Mouse (Mus musculus) midbrain, embryonic 11.5 days (tissue): ENCODE data around the gene Gm44973. TPM values are rescaled to one million over a fixed set of nuclear protein-coding genes. Genes with fewer than 3 reads are reported as not detected.

Source experiments
- ATAC-seq: fragments of 200-750 bp; cut with Nextera tagmentation; 2 replicates; pipeline ENCODE4 v1.8.0; 2017; ENCODE audit warnings: moderate TSS enrichment, moderate library complexity; ENCODE audit not compliant: low FRiP score
- DNase-seq: peaks from one replicate; pipeline ENCODE4 v3.0.0; 2015; ENCODE audit warnings: low spot score; ENCODE audit errors: missing footprints
- H3K27ac ChIP-seq: fragments of 300-500 bp; sonication (generic); 2 replicates; pipeline ENCODE4 v1.5.1; 2014; ENCODE audit warnings: low read depth, low read length
- H3K27me3 ChIP-seq: fragments of 300-500 bp; sonication (generic); 2 replicates; pipeline ENCODE4 v1.6.1; 2014; ENCODE audit warnings: mild to moderate bottlenecking, low read length, moderate library complexity, mixed read lengths; ENCODE audit not compliant: control insufficient read depth, insufficient read depth
- H3K36me3 ChIP-seq: fragments of 300-500 bp; sonication (generic); 2 replicates; pipeline ENCODE4 v1.6.1; 2014; ENCODE audit warnings: mild to moderate bottlenecking, low read length, moderate library complexity, mixed read lengths; ENCODE audit not compliant: control insufficient read depth, insufficient read depth
- H3K4me1 ChIP-seq: fragments of 300-500 bp; sonication (generic); 2 replicates; pipeline ENCODE4 v1.6.1; 2014; ENCODE audit warnings: low read length; ENCODE audit not compliant: control insufficient read depth, insufficient read depth
- H3K4me2 ChIP-seq: fragments of 300-500 bp; sonication (generic); 2 replicates; pipeline ENCODE4 v1.6.1; 2014; ENCODE audit warnings: mild to moderate bottlenecking, moderate library complexity
- H3K4me3 ChIP-seq: fragments of 300-500 bp; sonication (generic); 2 replicates; pipeline ENCODE4 v1.5.1; 2014; ENCODE audit warnings: low read depth, low read length
- H3K9ac ChIP-seq: fragments of 300-500 bp; sonication (generic); 2 replicates; pipeline ENCODE4 v1.6.1; 2014; ENCODE audit warnings: low read length
- H3K9me3 ChIP-seq: fragments of 300-500 bp; sonication (generic); 2 replicates; pipeline ENCODE4 v1.6.1; 2016; ENCODE audit warnings: low read length; ENCODE audit not compliant: control insufficient read depth
- WGBS: fragments of 180-500 bp; shearing (Covaris S2); extraction: QIAGEN DNeasy Blood & Tissue Kit; methylation state at CpG from one replicate; pipeline ENCODE4 v1.1.7; 2014; 5-methylcytosine and 5-hydroxymethylcytosine counted together
- polyA plus RNA-seq: library from polyadenylated mRNA; unstranded; fragments of >200 nt; fragmentation: Nextera tagmentation; extraction: Ambion mirVana; gene quantifications from 2 replicates; pipeline ENCODE4 v1.2.1, GENCODE M21; 2014

The Gm44973 gene
- polyA plus RNA-seq, 1 experiment from 2014 or later = 0.34 TPM

GRCm38 (mm10) chr7:5037467-5037866 lies 22.2 kb downstream of the Gm44973 start:
- Histone ChIP-seq H3K4me2 (peak overlapping the region; percentile 38), H3K27ac (peak overlapping the region; percentile 92; the same call in 1 of the 2 replicates), H3K27me3 (no peaks in the 10 kb centered on the region), H3K4me1 (peaks cover 8% of the 10 kb centered on the region), H3K9ac (peak overlapping the region; percentile 72; the same call in 1 of the 2 replicates), H3K9me3 (no peaks in the 10 kb centered on the region), H3K4me3 (peak overlapping the region; percentile 56; the same call in 1 of the 2 replicates), H3K36me3 (peaks cover 28% of the 10 kb centered on the region)
- no peak for ATAC-seq
- peak; percentile 76 for DNase-seq
- WGBS = 90% methylated on average over 8 of the region's 8 CpGs

GRCm38 (mm10) chr7:5038109-5038732 lies 22.9 kb downstream of the Gm44973 start, which contains the start of gene Zfp784:
Zfp784 (minus strand) TSS chr7:5038446.
- WGBS = under 1% methylated on average over 48 of the region's 48 CpGs

GRCm38 (mm10) chr7:5038940-5039339 lies 23.6 kb downstream of the Gm44973 start:
- H3K36me3 ChIP-seq = peaks cover 15% of the 10 kb centered on the region
- H3K4me2 ChIP-seq = peak overlapping the region; percentile 39
- WGBS = 48% methylated on average over 5 of the region's 5 CpGs
- DNase-seq (no peak), ATAC-seq (no peak)
- H3K9me3 ChIP-seq = no peaks in the 10 kb centered on the region
- no peak overlapping the region for H3K27ac ChIP-seq
- H3K4me1 ChIP-seq = peaks cover 8% of the 10 kb centered on the region
- no peaks in the 10 kb centered on the region for H3K27me3 ChIP-seq
- H3K9ac ChIP-seq = peak overlapping the region; percentile 72; the same call in 1 of the 2 replicates
- peak overlapping the region; percentile 56 for H3K4me3 ChIP-seq

More at GRCm38 (mm10) chr7:5038109-5038732, 22.9 kb downstream of the Gm44973 start, which contains the start of gene Zfp784:
- Histone ChIP-seq H3K4me2 (peak within 1 kb of the TSS; percentile 39), H3K27ac (peak within 1 kb of the TSS; percentile 92), H3K27me3 (no peaks in the 10 kb centered on the region), H3K9ac (peak within 1 kb of the TSS; percentile 72), H3K4me3 (peak within 1 kb of the TSS; percentile 56), H3K4me1 (peaks cover 8% of the 10 kb centered on the region), H3K9me3 (no peaks in the 10 kb centered on the region), H3K36me3 (peaks cover 21% of the 10 kb centered on the region)
- ATAC-seq (peak; percentile 97), DNase-seq (peak; percentile 98)

DNA sequence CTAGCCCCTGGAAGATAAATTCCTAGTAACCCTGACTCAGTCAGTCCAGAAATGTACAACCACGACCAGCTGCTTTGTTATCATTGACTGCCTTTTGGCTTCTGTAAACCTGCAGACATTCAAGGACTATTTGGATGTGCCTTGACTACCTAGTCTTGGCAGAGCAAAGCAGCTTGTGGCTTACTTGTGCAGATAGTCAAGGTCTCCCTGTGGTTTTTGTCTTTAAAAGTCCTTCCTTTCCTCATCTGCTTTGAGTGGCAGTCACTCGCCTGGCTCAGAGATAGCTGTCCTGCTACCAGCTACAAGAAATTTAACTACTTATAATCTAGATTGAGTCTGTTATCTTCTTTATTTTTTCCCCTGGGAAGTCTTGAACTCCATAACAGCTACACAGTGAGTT lies 29.7 kb downstream of the Gm44973 start:
- Histone ChIP-seq H3K4me1 (no peaks in the 10 kb centered on the region), H3K4me2 (no peak overlapping the region), H3K4me3 (no peak overlapping the region), H3K27ac (no peak overlapping the region), H3K9me3 (no peaks in the 10 kb centered on the region), H3K27me3 (no peaks in the 10 kb centered on the region), H3K9ac (no peak overlapping the region), H3K36me3 (0 out of 2 replicates have a peak, but pooled peaks cover 3% of the 10 kb centered on the region)
- ATAC-seq (no peak), DNase-seq (no peak)
- WGBS = 80% methylated on average over 2 of the region's 2 CpGs

GRCm38 (mm10) chr7:5046112-5046511 lies 30.8 kb downstream of the Gm44973 start:
- Histone ChIP-seq H3K4me2 (no peak overlapping the region), H3K36me3 (0 out of 2 replicates have a peak, but pooled peaks cover 3% of the 10 kb centered on the region), H3K9me3 (no peaks in the 10 kb centered on the region), H3K4me3 (no peak overlapping the region), H3K27ac (no peak overlapping the region), H3K4me1 (peaks cover 3% of the 10 kb centered on the region), H3K27me3 (no peaks in the 10 kb centered on the region), H3K9ac (no peak overlapping the region)
- WGBS = 69% methylated on average over 2 of the region's 2 CpGs
- DNase-seq (no peak), ATAC-seq (no peak)

DNA sequence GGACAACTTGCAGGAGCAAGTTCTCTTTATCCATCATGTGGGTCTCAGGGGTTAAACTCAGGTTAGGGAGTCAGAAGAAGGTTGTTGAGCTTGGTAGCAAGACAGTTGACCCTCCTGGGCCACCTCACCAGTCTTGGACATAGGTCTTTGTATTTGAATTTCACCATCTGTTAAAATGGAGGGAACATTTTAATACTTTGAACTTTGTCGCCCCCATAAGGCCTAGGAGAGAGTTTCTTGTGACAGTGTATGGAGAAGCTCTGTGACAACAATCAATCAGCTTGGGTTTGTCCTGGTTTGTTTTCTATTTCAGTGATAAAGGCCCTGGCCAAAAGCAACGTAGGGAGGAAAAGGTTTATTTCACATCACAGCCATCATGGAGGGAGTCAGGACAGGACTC lies 32.0 kb downstream of the Gm44973 start:
- Histone ChIP-seq H3K4me2 (no peak overlapping the region), H3K4me1 (peaks cover 9% of the 10 kb centered on the region), H3K4me3 (no peak overlapping the region), H3K27me3 (no peaks in the 10 kb centered on the region), H3K36me3 (no peaks in the 10 kb centered on the region), H3K27ac (no peak overlapping the region), H3K9ac (no peak overlapping the region), H3K9me3 (no peaks in the 10 kb centered on the region)
- WGBS = 38% methylated on average over 2 of the region's 2 CpGs
- no peak for DNase-seq
- ATAC-seq = no peak

DNA sequence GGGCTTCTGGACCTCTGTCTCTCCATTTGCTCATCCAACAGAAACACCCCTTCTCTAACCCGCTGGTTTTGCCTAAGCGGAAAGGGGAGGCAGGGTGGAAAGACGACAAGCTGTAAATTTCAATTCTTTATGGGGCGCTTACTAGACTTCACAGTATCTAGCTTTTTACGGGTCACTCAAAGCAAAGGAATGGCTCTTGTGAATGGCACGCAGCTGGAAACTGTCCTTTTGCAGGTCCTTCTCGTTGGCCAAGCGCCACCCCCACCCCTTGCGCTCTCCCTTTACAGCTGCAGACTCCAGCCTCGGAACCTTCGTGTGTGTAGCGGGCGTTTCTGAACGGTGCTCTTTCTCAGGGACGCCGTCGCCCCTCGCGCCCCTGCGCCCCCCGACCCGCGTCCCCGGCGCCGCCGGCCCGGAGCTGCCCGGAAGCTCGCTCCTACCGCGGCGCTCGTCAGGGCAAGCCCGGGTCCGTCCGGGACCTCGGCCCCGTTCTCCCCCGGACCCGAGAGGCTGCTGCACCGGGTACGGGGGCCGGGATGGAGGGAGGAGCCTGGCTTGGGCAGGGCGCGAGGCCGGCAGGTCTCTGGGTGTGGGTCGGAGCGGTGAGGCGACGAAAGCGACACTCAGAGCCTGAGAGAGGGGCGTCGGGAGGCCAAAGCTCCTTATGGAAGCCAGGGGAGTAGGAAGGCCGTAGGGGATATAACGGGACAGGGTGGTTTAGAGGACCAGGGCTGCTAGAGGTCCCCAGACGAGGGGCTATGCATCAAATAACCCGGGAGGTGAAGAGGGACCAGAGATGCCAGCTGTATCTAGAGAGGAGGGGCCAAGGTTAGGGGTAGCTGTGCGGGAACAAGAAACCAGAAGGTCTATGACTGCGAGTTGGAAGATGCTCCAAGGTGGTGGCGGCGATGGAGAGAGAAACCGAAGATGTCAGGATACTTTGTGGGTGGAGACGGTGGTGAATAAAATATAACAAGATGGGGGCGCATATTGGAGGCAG lies 36.2 kb downstream of the Gm44973 start, which contains the start of gene Zfp580:
Gene Zfp580, plus strand, starts transcription at position 346 of the 1,000 bp plus-strand sequence.
- 1% methylated on average over 65 of the region's 65 CpGs for WGBS
- peak within 1 kb of the TSS; percentile 74 for H3K9ac ChIP-seq
- H3K4me3 ChIP-seq = peak within 1 kb of the TSS; percentile 52
- ATAC-seq = peak; percentile 87
- no peaks in the 10 kb centered on the region for H3K36me3 ChIP-seq
- peaks cover 22% of the 10 kb centered on the region for H3K4me1 ChIP-seq
- H3K9me3 ChIP-seq = no peaks in the 10 kb centered on the region
- no peak within 1 kb of the TSS for H3K27ac ChIP-seq
- peak; percentile 99 for DNase-seq
- peaks cover 39% of the 10 kb centered on the region for H3K27me3 ChIP-seq
- H3K4me2 ChIP-seq = peak within 1 kb of the TSS; percentile 77

- H3K9me3 ChIP-seq = no peaks in the 10 kb centered on the region
- 3% methylated on average over 12 of the region's 12 CpGs for WGBS
- ATAC-seq = no peak
- peak overlapping the region; percentile 54; the same call in 1 of the 2 replicates for H3K9ac ChIP-seq
- H3K4me2 ChIP-seq = peak overlapping the region; percentile 77
- H3K4me1 ChIP-seq = peaks cover 28% of the 10 kb centered on the region
- H3K36me3 ChIP-seq = no peaks in the 10 kb centered on the region
- no peak for DNase-seq
- H3K27me3 ChIP-seq = peaks cover 49% of the 10 kb centered on the region
- peak overlapping the region; percentile 52 for H3K4me3 ChIP-seq
- no peak overlapping the region for H3K27ac ChIP-seq
Measured at GRCm38 (mm10) chr7:5052438-5052837, 37.1 kb downstream of the Gm44973 start.
